Mouse (Mus musculus) limb, embryonic 15.5 days (tissue): ENCODE data around the gene Rap1gds1. TPM values are rescaled to one million over a fixed set of nuclear protein-coding genes. Genes with fewer than 3 reads are reported as not detected.

ENCODE experiments used
- polyA plus RNA-seq: library from polyadenylated mRNA; unstranded; fragments of >200 nt; fragmentation: Nextera tagmentation; extraction: Ambion mirVana; gene quantifications from 2 replicates; pipeline ENCODE4 v1.2.1, GENCODE M21; 2015

The Rap1gds1 gene
- polyA plus RNA-seq, 1 experiment from 2014 or later, result 53.3 TPM

Other genes starting within 250 kb of the Rap1gds1 start
- not detected in 2 replicates for gene Stpg2, start 130.5 kb upstream of the Rap1gds1 start, polyA plus RNA-seq